Mouse (Mus musculus): Measurements from ENCODE around the gene Foxn4.

Foxn4 gene

GRCm38 (mm10) chr5:114279382-114280143, 6.0 kb upstream of the Foxn4 start:
- no peak for DNase-seq (ENCODE audit: low read depth)

GRCm38 (mm10) chr5:114275991-114276390, 2.4 kb upstream of the Foxn4 start:
- no peak for DNase-seq (ENCODE audit: low read depth)

- no peak for DNase-seq (ENCODE audit: low read depth)
Observed at GRCm38 (mm10) chr5:114275339-114275738, 1.7 kb upstream of the Foxn4 start.

- DNase-seq (ENCODE audit: low read depth): no peak
Observed at GRCm38 (mm10) chr5:114269984-114270383, 3.6 kb downstream of the Foxn4 start.

- no peak for DNase-seq (ENCODE audit: low read depth)
Observed at GRCm38 (mm10) chr5:114269499-114269898, 4.1 kb downstream of the Foxn4 start.

GRCm38 (mm10) chr5:114268646-114269045, 5.0 kb downstream of the Foxn4 start:
- no peak for DNase-seq (ENCODE audit: low read depth)

- DNase-seq (ENCODE audit: low read depth): no peak
Observed at GRCm38 (mm10) chr5:114264791-114265190, 8.8 kb downstream of the Foxn4 start.

- no peak for DNase-seq (ENCODE audit: low read depth)
Observed at GRCm38 (mm10) chr5:114264030-114264459, 9.6 kb downstream of the Foxn4 start.

- no peak for DNase-seq (ENCODE audit: low read depth)
Observed at GRCm38 (mm10) chr5:114261494-114261893, 12.1 kb downstream of the Foxn4 start.

GRCm38 (mm10) chr5:114259495-114259894, 14.1 kb downstream of the Foxn4 start:
- DNase-seq (ENCODE audit: low read depth): no peak

GRCm38 (mm10) chr5:114248174-114248589, 25.4 kb downstream of the Foxn4 start:
- no peak for DNase-seq (ENCODE audit: low read depth)

- DNase-seq (ENCODE audit: low read depth): no peak
Observed at GRCm38 (mm10) chr5:114246465-114246864, 27.1 kb downstream of the Foxn4 start.

- DNase-seq (ENCODE audit: low read depth): no peak
Observed at GRCm38 (mm10) chr5:114239737-114240136, 33.9 kb downstream of the Foxn4 start.

GRCm38 (mm10) chr5:114238924-114239323, 34.7 kb downstream of the Foxn4 start:
- DNase-seq (ENCODE audit: low read depth): no peak

GRCm38 (mm10) chr5:114228901-114229300, 44.7 kb downstream of the Foxn4 start:
- no peak for DNase-seq (ENCODE audit: low read depth)

GRCm38 (mm10) chr5:114226051-114226450, 47.6 kb downstream of the Foxn4 start:
- no peak for DNase-seq (ENCODE audit: low read depth)

- DNase-seq (ENCODE audit: low read depth): no peak
Observed at GRCm38 (mm10) chr5:114218771-114219170, 54.8 kb downstream of the Foxn4 start.

- no peak for DNase-seq (ENCODE audit: low read depth)
Observed at GRCm38 (mm10) chr5:114213183-114213582, 60.4 kb downstream of the Foxn4 start.

GRCm38 (mm10) chr5:114206158-114206557, 67.4 kb downstream of the Foxn4 start:
- no peak for DNase-seq (ENCODE audit: low read depth)

Data from fibroblast of lung, adult 2 months (primary cell).